Mouse (Mus musculus): Measurements from ENCODE around the gene C130060K24Rik. TPM values are rescaled to one million over a fixed set of nuclear protein-coding genes. Genes with fewer than 3 reads are reported as not detected.

Gene C130060K24Rik
- total and polyA plus RNA-seq, 2 experiments from 2014 or later: 0.08 TPM; not detected in 1

DNA sequence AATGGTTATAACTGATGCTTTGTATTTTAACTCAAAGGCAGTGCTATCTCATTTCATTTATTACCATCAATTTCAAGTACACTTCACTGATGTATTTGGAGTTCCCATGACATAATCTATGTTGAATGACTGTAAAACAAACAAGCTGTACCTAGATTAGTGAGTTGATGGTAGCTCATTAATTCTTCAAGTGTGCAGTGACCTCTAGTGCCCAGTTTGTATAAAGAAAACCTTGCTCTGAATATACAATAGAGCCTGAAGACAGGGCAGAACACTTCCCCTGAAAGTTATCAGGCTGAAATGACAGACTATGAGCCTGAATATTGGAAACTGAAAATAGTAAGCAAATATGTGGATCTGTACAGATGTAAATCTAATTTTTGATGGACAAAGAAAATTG, 72.6 kb downstream of the C130060K24Rik start:
- Histone ChIP-seq H3K9ac (replicated peaks; ENCODE audit: low read depth, low read length) (no peak overlapping the region), H3K4me1 (ENCODE audit: control insufficient read depth, insufficient read depth) (no peaks in the 10 kb centered on the region), H3K27ac (ENCODE audit: low read depth) (no peak overlapping the region), H3K36me3 (replicated peaks; ENCODE audit: control insufficient read depth, insufficient read depth, low read length) (no peaks in the 10 kb centered on the region), H3K4me3 (ENCODE audit: low read depth, low read length) (no peak overlapping the region), H3K4me2 (ENCODE audit: low read depth, low read length) (no peak overlapping the region), H3K9me3 (replicated peaks; ENCODE audit: control insufficient read depth, low read length) (no peaks in the 10 kb centered on the region), H3K27me3 (ENCODE audit: control insufficient read depth, insufficient read depth, low read length) (no peaks in the 10 kb centered on the region)
- TF ChIP-seq EP300 (IDR thresholded peaks at IDR 0.05; ENCODE audit: low read depth) (no peak), CTCF (IDR thresholded peaks at IDR 0.05; ENCODE audit: low read depth) (peak; percentile 61)
- ATAC-seq (ENCODE audit: insufficient read depth, low read depth): peak; percentile 57; the same call in 1 of the 2 replicates
- DNase-seq (ENCODE audit: low spot score): peak; percentile 42

DNA sequence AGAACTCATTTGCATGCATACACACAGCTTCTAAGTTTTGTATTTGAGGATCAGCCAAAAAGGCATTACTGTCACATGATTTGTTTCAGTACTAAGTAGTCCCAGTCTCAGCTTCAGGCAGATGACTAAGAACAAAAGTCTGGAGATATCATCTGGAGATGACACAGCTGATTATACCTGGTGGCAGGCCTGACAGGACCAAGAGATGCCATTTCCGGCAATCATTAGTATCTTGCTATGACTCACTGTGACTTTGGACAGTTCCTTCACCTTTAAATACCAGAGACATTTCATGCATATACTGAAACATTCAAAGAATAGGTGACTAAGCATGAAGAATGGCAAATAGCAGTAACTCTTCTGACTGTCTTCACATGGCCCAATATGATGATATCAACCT, 84.4 kb downstream of the C130060K24Rik start:
- no peak for DNase-seq (ENCODE audit: low spot score)
- TF ChIP-seq EP300 (IDR thresholded peaks at IDR 0.05; ENCODE audit: low read depth) (no peak), CTCF (IDR thresholded peaks at IDR 0.05; ENCODE audit: low read depth) (no peak)
- Histone ChIP-seq H3K27ac (ENCODE audit: low read depth) (no peak overlapping the region), H3K9me3 (replicated peaks; ENCODE audit: control insufficient read depth, low read length) (no peaks in the 10 kb centered on the region), H3K4me2 (ENCODE audit: low read depth, low read length) (no peak overlapping the region), H3K36me3 (replicated peaks; ENCODE audit: control insufficient read depth, insufficient read depth, low read length) (no peaks in the 10 kb centered on the region), H3K4me1 (ENCODE audit: control insufficient read depth, insufficient read depth) (no peaks in the 10 kb centered on the region), H3K27me3 (ENCODE audit: control insufficient read depth, insufficient read depth, low read length) (no peaks in the 10 kb centered on the region), H3K9ac (replicated peaks; ENCODE audit: low read depth, low read length) (no peak overlapping the region), H3K4me3 (ENCODE audit: low read depth, low read length) (no peak overlapping the region)
- no peak for ATAC-seq (ENCODE audit: insufficient read depth, low read depth)
- WGBS: 70% methylated on average over 1 of the region's 1 CpGs

DNA sequence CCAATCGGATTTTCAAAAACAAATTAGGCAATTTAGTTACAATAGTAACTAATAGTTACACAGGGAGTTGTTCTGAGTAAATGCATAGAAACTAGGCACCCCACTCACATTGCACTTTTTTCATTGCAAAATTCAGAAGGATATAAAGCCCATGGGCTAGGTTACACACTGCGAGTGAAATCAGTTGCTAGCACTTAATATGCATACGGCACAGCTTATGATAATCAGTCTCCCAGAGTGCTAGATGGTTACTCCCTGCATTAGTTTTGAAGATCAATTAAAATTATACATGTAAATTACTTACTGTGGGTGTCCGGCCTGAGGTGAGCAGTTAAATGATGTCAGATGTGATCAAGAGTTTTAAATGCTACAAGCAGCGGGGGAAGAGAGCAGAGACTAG, 89.4 kb downstream of the C130060K24Rik start:
- Histone ChIP-seq H3K27me3 (ENCODE audit: control insufficient read depth, insufficient read depth, low read length) (no peaks in the 10 kb centered on the region), H3K36me3 (replicated peaks; ENCODE audit: control insufficient read depth, insufficient read depth, low read length) (no peaks in the 10 kb centered on the region), H3K4me3 (ENCODE audit: low read depth, low read length) (no peak overlapping the region), H3K9ac (replicated peaks; ENCODE audit: low read depth, low read length) (no peak overlapping the region), H3K9me3 (replicated peaks; ENCODE audit: control insufficient read depth, low read length) (0 out of 2 replicates have a peak, but pooled peaks cover 5% of the 10 kb centered on the region), H3K27ac (ENCODE audit: low read depth) (no peak overlapping the region), H3K4me1 (ENCODE audit: control insufficient read depth, insufficient read depth) (no peaks in the 10 kb centered on the region), H3K4me2 (ENCODE audit: low read depth, low read length) (no peak overlapping the region)
- no peak for DNase-seq (ENCODE audit: low spot score)
- no peak for ATAC-seq (ENCODE audit: insufficient read depth, low read depth)
- no peak for TF ChIP-seq EP300 (IDR thresholded peaks at IDR 0.05; ENCODE audit: low read depth)
- TF ChIP-seq CTCF (IDR thresholded peaks at IDR 0.05; ENCODE audit: low read depth): no peak
- WGBS: 83% methylated on average over 5 of the region's 5 CpGs

DNA sequence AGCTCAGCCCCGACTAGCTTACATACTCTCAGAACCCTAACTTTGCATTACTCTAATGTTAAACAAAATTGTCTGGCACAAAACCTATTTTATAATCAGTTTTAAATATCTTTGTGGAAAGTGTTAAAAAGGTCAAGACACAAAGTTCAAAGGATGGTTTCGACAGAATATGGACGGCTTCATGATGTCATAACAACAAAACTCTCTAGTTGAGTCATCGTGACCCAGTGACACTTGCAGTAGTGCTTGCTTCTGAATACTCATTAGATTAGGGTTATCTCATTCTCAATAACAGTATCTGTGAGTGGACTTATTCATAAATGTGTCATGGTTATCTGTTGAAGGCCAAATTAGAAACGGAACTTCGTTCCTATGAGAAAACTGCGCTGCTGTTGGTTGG, 91.5 kb downstream of the C130060K24Rik start:
- Histone ChIP-seq H3K4me3 (ENCODE audit: low read depth, low read length) (no peak overlapping the region), H3K27ac (ENCODE audit: low read depth) (no peak overlapping the region), H3K36me3 (replicated peaks; ENCODE audit: control insufficient read depth, insufficient read depth, low read length) (no peaks in the 10 kb centered on the region), H3K27me3 (ENCODE audit: control insufficient read depth, insufficient read depth, low read length) (no peaks in the 10 kb centered on the region), H3K4me2 (ENCODE audit: low read depth, low read length) (no peak overlapping the region), H3K9ac (replicated peaks; ENCODE audit: low read depth, low read length) (no peak overlapping the region), H3K4me1 (ENCODE audit: control insufficient read depth, insufficient read depth) (no peaks in the 10 kb centered on the region), H3K9me3 (replicated peaks; ENCODE audit: control insufficient read depth, low read length) (0 out of 2 replicates have a peak, but pooled peaks cover 5% of the 10 kb centered on the region)
- 67% methylated on average over 7 of the region's 7 CpGs for WGBS
- DNase-seq (ENCODE audit: low spot score) (no peak), ATAC-seq (ENCODE audit: insufficient read depth, low read depth) (no peak)
- no peak for TF ChIP-seq EP300 (IDR thresholded peaks at IDR 0.05; ENCODE audit: low read depth)
- TF ChIP-seq CTCF (IDR thresholded peaks at IDR 0.05; ENCODE audit: low read depth): no peak

DNA sequence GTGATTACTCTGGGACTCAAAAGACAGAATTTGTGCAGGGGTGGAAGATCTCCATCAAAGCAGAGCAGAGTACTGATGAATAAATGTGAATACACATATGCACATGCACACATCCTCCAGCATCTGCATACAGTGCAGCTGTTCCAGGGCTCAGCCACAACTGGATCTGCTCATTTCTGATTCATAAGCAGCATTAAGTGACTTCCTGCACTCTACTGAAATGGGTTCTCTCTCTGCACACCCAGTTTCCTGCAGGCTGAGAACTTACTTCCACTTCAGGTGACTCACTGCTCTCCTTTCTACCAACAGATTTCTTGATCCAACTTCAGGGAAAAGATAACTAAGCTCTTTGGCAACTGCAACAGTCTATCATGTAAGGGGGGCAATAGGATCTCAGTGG, 117.9 kb downstream of the C130060K24Rik start:
- H3K9ac ChIP-seq (replicated peaks; ENCODE audit: low read depth, low read length): no peak overlapping the region
- H3K36me3 ChIP-seq (replicated peaks; ENCODE audit: control insufficient read depth, insufficient read depth, low read length): no peaks in the 10 kb centered on the region
- ATAC-seq (ENCODE audit: insufficient read depth, low read depth) (no peak), DNase-seq (ENCODE audit: low spot score) (no peak)
- no peak overlapping the region for H3K27ac ChIP-seq (ENCODE audit: low read depth)
- H3K4me3 ChIP-seq (ENCODE audit: low read depth, low read length): no peak overlapping the region
- H3K27me3 ChIP-seq (ENCODE audit: control insufficient read depth, insufficient read depth, low read length): no peaks in the 10 kb centered on the region
- TF ChIP-seq EP300 (IDR thresholded peaks at IDR 0.05; ENCODE audit: low read depth) (no peak), CTCF (IDR thresholded peaks at IDR 0.05; ENCODE audit: low read depth) (no peak)
- H3K9me3 ChIP-seq (replicated peaks; ENCODE audit: control insufficient read depth, low read length): no peaks in the 10 kb centered on the region
- no peaks in the 10 kb centered on the region for H3K4me1 ChIP-seq (ENCODE audit: control insufficient read depth, insufficient read depth)
- H3K4me2 ChIP-seq (ENCODE audit: low read depth, low read length): no peak overlapping the region

Other genes starting within 250 kb of the C130060K24Rik start
- 1.3 and 1.9 TPM in 2 replicates for gene Hpgds, start 236.2 kb upstream of the C130060K24Rik start, total RNA-seq (2014; rRNA removed; ENCODE audit: low replicate concordance)
- gene Hpgds, start 236.2 kb upstream of the C130060K24Rik start, polyA plus RNA-seq (2015; fragmentation: Nextera tagmentation; extraction: Ambion mirVana): 0.96 and 2.7 TPM in 2 replicates
- gene Tnip3, start 144.2 kb downstream of the C130060K24Rik start, total RNA-seq (2014; rRNA removed; ENCODE audit: low replicate concordance): 4.4 TPM in 1 of 2 replicates, not detected in the other
- 2.0 and 2.1 TPM in 2 replicates for gene Tnip3, start 144.2 kb downstream of the C130060K24Rik start, polyA plus RNA-seq (2015; fragmentation: Nextera tagmentation; extraction: Ambion mirVana)

Measured in heart, postnatal 0 days (tissue).